In genomic region chr7:91063297-91064040, GRCm38 (mm10) we compare ENCODE assay signal across 16 mouse cellular contexts.
DNase-seq lines count a peak whose midpoint lies in the region; ATAC-seq and TF ChIP-seq lines count a peak whose summit lies in the region.
"Had no signal": no experiment of that assay in that cellular context is flagged by ENCODE, and none has a peak within 500 bp of the region (broad histone marks: within the 10 kb centered on the region; RNA-seq: fewer than 3 reads in every experiment).

No protein-coding gene starts in this region.

- no peak overlapping the region for H3K9ac ChIP-seq in hindbrain, embryonic 13.5 days
- H3K9ac ChIP-seq in midbrain, embryonic 14.5 days (replicated peaks; ENCODE audit: low read length), result no peak overlapping the region
- H3K9ac ChIP-seq: embryonic facial prominence, embryonic 15.5 days; intestine, embryonic 15.5 days; lung, embryonic 15.5 days; neural tube, embryonic 13.5 days had no signal

- no peaks in the 10 kb centered on the region for H3K27me3 ChIP-seq in hindbrain, embryonic 13.5 days
- no peaks in the 10 kb centered on the region for H3K27me3 ChIP-seq in midbrain, embryonic 14.5 days (ENCODE audit: control insufficient read depth, insufficient read depth, low read length)
- H3K27me3 ChIP-seq: embryonic facial prominence, embryonic 15.5 days; intestine, embryonic 15.5 days; lung, embryonic 15.5 days; neural tube, embryonic 13.5 days had no signal

- peak; percentile 74; the same call in 1 of the 2 replicates for ATAC-seq in hindbrain, embryonic 13.5 days (ENCODE audit: low FRiP score)
- peak; percentile 88 for ATAC-seq in midbrain, embryonic 14.5 days (ENCODE audit: low FRiP score, low TSS enrichment)
- ATAC-seq: CD4-positive, CD25-positive, alpha-beta regulatory T cell, adult 4 months; intestine, embryonic 15.5 days had no signal

- peaks cover 9% of the 10 kb centered on the region; the same call in 1 of the 2 replicates for H3K4me1 ChIP-seq in hindbrain, embryonic 13.5 days (replicated peaks)
- H3K4me1 ChIP-seq in midbrain, embryonic 14.5 days (ENCODE audit: control insufficient read depth, insufficient read depth, low read length), result no peaks in the 10 kb centered on the region
- H3K4me1 ChIP-seq: embryonic facial prominence, embryonic 15.5 days; intestine, embryonic 15.5 days; lung, embryonic 15.5 days had no signal

- 45% methylated on average over 12 of the region's 12 CpGs for WGBS in hindbrain, embryonic 13.5 days
- WGBS in midbrain, embryonic 14.5 days, result 30% methylated on average over 12 of the region's 12 CpGs

- intact Hi-C loops in left cerebral cortex, adult 2 months (cut with DNase I), result no loop called here

- no peaks in the 10 kb centered on the region for H3K9me3 ChIP-seq in hindbrain, embryonic 13.5 days
- no peaks in the 10 kb centered on the region; the same call in 1 of the 2 replicates for H3K9me3 ChIP-seq in midbrain, embryonic 14.5 days (ENCODE audit: control insufficient read depth, low read length)
- H3K9me3 ChIP-seq: embryonic facial prominence, embryonic 15.5 days; intestine, embryonic 15.5 days; lung, embryonic 15.5 days; neural tube, embryonic 13.5 days had no signal

- H3K36me3 ChIP-seq in hindbrain, embryonic 13.5 days, result no peaks in the 10 kb centered on the region
- no peaks in the 10 kb centered on the region for H3K36me3 ChIP-seq in midbrain, embryonic 14.5 days (ENCODE audit: control insufficient read depth, insufficient read depth, low read length)
- H3K36me3 ChIP-seq: embryonic facial prominence, embryonic 15.5 days; intestine, embryonic 15.5 days; lung, embryonic 15.5 days; neural tube, embryonic 13.5 days had no signal

- peak overlapping the region; percentile 76 for H3K27ac ChIP-seq in left cerebral cortex, adult 2 months
- peak overlapping the region; percentile 55 for H3K27ac ChIP-seq in hindbrain, embryonic 13.5 days
- H3K27ac ChIP-seq in midbrain, embryonic 14.5 days (replicated peaks; ENCODE audit: low read depth, low read length), result no peak overlapping the region; the same call in none of the 2 replicates
- H3K27ac ChIP-seq: embryonic facial prominence, embryonic 15.5 days; gastrocnemius, adult 2 months; intestine, embryonic 15.5 days; lung, embryonic 15.5 days; neural tube, embryonic 13.5 days had no signal

- no peak overlapping the region for H3K4me3 ChIP-seq in left cerebral cortex, adult 2 months
- H3K4me3 ChIP-seq in hindbrain, embryonic 13.5 days, result no peak overlapping the region
- H3K4me3 ChIP-seq in midbrain, embryonic 14.5 days (replicated peaks; ENCODE audit: low read depth, low read length), result no peak overlapping the region
- H3K4me3 ChIP-seq: embryonic facial prominence, embryonic 15.5 days; gastrocnemius, adult 2 months; intestine, embryonic 15.5 days; lung, embryonic 15.5 days; neural tube, embryonic 13.5 days had no signal

- peak in 1 of 2 experiments; percentile 14 for DNase-seq in left cerebral cortex, adult 2 months (ENCODE audit: extremely low spot score in 1 of 2, low spot score in 2 of 2)
- no peak for DNase-seq in left cerebral cortex, adult 8-10 months (ENCODE audit: low spot score in 2 of 2)
- DNase-seq in brain, embryonic 18.5 days (ENCODE audit: low read depth, low spot score), result peak; percentile 6
- DNase-seq in midbrain, embryonic 14.5 days, result peak; percentile 59
- no peak for DNase-seq in gastrocnemius, postnatal 25 days
- DNase-seq in embryo, embryonic 9.5 days (ENCODE audit: extremely low spot score), result no peak
- DNase-seq: cerebellum, adult 2 months; gastrocnemius, adult 2 months; heart, postnatal 10 days; kidney, postnatal 10 days had no signal

- TF ChIP-seq CTCF in left cerebral cortex, adult 2 months (IDR thresholded peaks at IDR 0.05), result no peak

- 0 out of 2 replicates have a peak overlapping the region, but pooled peaks have one; percentile 10 for H3K4me2 ChIP-seq in hindbrain, embryonic 13.5 days
- peak overlapping the region; percentile 16; the same call in 1 of the 2 replicates for H3K4me2 ChIP-seq in midbrain, embryonic 14.5 days (ENCODE audit: low read length)
- H3K4me2 ChIP-seq: embryonic facial prominence, embryonic 15.5 days; intestine, embryonic 15.5 days; lung, embryonic 15.5 days; neural tube, embryonic 13.5 days had no signal

Comparison
In these comparisons a context has a peak if more than half of its experiments do, and no peak if none do; other contexts are left out.
1. DNase-seq: peak in brain, embryonic 18.5 days (single experiment) and midbrain, embryonic 14.5 days (single experiment); none in left cerebral cortex, adult 8-10 months (0 of 2), gastrocnemius, postnatal 25 days (single experiment) and embryo, embryonic 9.5 days (single experiment).